Mouse (Mus musculus): ENCODE measurements at regions not wholly inside any gene's neighbourhood (a gene's known extent, or its start where the extent isn't known, plus 50 kb on each side); places are given as distances from the start of the nearest gene placed in this dataset.

- H3K4me1 ChIP-seq (ENCODE audit: control insufficient read depth in 2 of 2, insufficient read depth in 2 of 2, low read length in 2 of 2, poor library complexity in 1 of 2) = no peaks in the 10 kb centered on the region
- no peak overlapping the region for H3K27ac ChIP-seq (ENCODE audit: insufficient read depth, low read depth, low read length, poor library complexity, severe bottlenecking)
- no peaks in the 10 kb centered on the region for H3K36me3 ChIP-seq (ENCODE audit: control insufficient read depth, insufficient read depth, low read length, poor library complexity, severe bottlenecking)
- no peak overlapping the region for H3K4me3 ChIP-seq (ENCODE audit: insufficient read depth in 1 of 2, low read depth in 1 of 2, low read length in 2 of 2, poor library complexity in 1 of 2, severe bottlenecking in 1 of 2)
- no peak overlapping the region for H3K9ac ChIP-seq (ENCODE audit: insufficient read depth, low read depth, low read length, poor library complexity, severe bottlenecking)
- DNase-seq (ENCODE audit: low read depth, low spot score) = no peak
- in situ Hi-C loops (cut with MboI; ENCODE audit: low sequenced_read_pairs in 2 of 2, unreplicated experiment in 2 of 2) = no loop called here
- no peaks in the 10 kb centered on the region for H3K9me3 ChIP-seq (ENCODE audit: control insufficient read depth, insufficient read depth, low read depth, low read length)
- no peak for TF ChIP-seq MAFK (IDR thresholded peaks at IDR 0.05; ENCODE audit: insufficient read depth, low read depth, low read length)
- TF ChIP-seq ZNF384 (IDR thresholded peaks at IDR 0.05; ENCODE audit: low read depth, low read length) = no peak
- no peak for TF ChIP-seq CHD2 (IDR thresholded peaks at IDR 0.05; ENCODE audit: low read depth, low read length)
- TF ChIP-seq HCFC1 (IDR thresholded peaks at IDR 0.05; ENCODE audit: borderline replicate concordance, insufficient read depth, low read length) = no peak
- TF ChIP-seq ZC3H11A (IDR thresholded peaks at IDR 0.05; ENCODE audit: borderline replicate concordance, low read depth, low read length) = no peak
These were observed 545.2 kb upstream of the Hs6st1 start for GRCm38 (mm10) chr1:35522951-35523350.

- no peak overlapping the region for H3K9ac ChIP-seq (ENCODE audit: insufficient read depth, low read depth, low read length, poor library complexity, severe bottlenecking)
- no peaks in the 10 kb centered on the region for H3K4me1 ChIP-seq (ENCODE audit: control insufficient read depth in 2 of 2, insufficient read depth in 2 of 2, low read length in 2 of 2, poor library complexity in 1 of 2)
- no peak overlapping the region for H3K27ac ChIP-seq (ENCODE audit: insufficient read depth, low read depth, low read length, poor library complexity, severe bottlenecking)
- TF ChIP-seq CHD2 (IDR thresholded peaks at IDR 0.05; ENCODE audit: low read depth, low read length) = no peak
- no peak for TF ChIP-seq ZC3H11A (IDR thresholded peaks at IDR 0.05; ENCODE audit: borderline replicate concordance, low read depth, low read length)
- no peak for TF ChIP-seq HCFC1 (IDR thresholded peaks at IDR 0.05; ENCODE audit: borderline replicate concordance, insufficient read depth, low read length)
- no peak for TF ChIP-seq MAFK (IDR thresholded peaks at IDR 0.05; ENCODE audit: insufficient read depth, low read depth, low read length)
- no peak for TF ChIP-seq ZNF384 (IDR thresholded peaks at IDR 0.05; ENCODE audit: low read depth, low read length)
- no peak overlapping the region for H3K4me3 ChIP-seq (ENCODE audit: insufficient read depth in 1 of 2, low read depth in 1 of 2, low read length in 2 of 2, poor library complexity in 1 of 2, severe bottlenecking in 1 of 2)
- H3K36me3 ChIP-seq (ENCODE audit: control insufficient read depth, insufficient read depth, low read length, poor library complexity, severe bottlenecking) = no peaks in the 10 kb centered on the region
- no peak for DNase-seq (ENCODE audit: low read depth, low spot score)
- in situ Hi-C loops (cut with MboI; ENCODE audit: low sequenced_read_pairs in 2 of 2, unreplicated experiment in 2 of 2) = no loop called here
- no peaks in the 10 kb centered on the region for H3K9me3 ChIP-seq (ENCODE audit: control insufficient read depth, insufficient read depth, low read depth, low read length)
These were observed 544.3 kb upstream of the Hs6st1 start for GRCm38 (mm10) chr1:35523790-35524362.

- no peak overlapping the region for H3K4me3 ChIP-seq (ENCODE audit: insufficient read depth in 1 of 2, low read depth in 1 of 2, low read length in 2 of 2, poor library complexity in 1 of 2, severe bottlenecking in 1 of 2)
- in situ Hi-C loops (cut with MboI; ENCODE audit: low sequenced_read_pairs in 2 of 2, unreplicated experiment in 2 of 2) = no loop called here
These were observed 543.4 kb upstream of the Hs6st1 start for GRCm38 (mm10) chr1:35524788-35525187.

GRCm38 (mm10) chr1:35527750-35528476 lies 540.3 kb upstream of the Hs6st1 start:
- H3K36me3 ChIP-seq (ENCODE audit: control insufficient read depth, insufficient read depth, low read length, poor library complexity, severe bottlenecking) = no peaks in the 10 kb centered on the region
- DNase-seq (ENCODE audit: low read depth, low spot score) = no peak
- no peaks in the 10 kb centered on the region for H3K9me3 ChIP-seq (ENCODE audit: control insufficient read depth, insufficient read depth, low read depth, low read length)
- H3K4me3 ChIP-seq (ENCODE audit: insufficient read depth in 1 of 2, low read depth in 1 of 2, low read length in 2 of 2, poor library complexity in 1 of 2, severe bottlenecking in 1 of 2) = no peak overlapping the region
- H3K4me1 ChIP-seq (ENCODE audit: control insufficient read depth in 2 of 2, insufficient read depth in 2 of 2, low read length in 2 of 2, poor library complexity in 1 of 2) = no peaks in the 10 kb centered on the region
- no peak overlapping the region for H3K9ac ChIP-seq (ENCODE audit: insufficient read depth, low read depth, low read length, poor library complexity, severe bottlenecking)
- TF ChIP-seq HCFC1 (IDR thresholded peaks at IDR 0.05; ENCODE audit: borderline replicate concordance, insufficient read depth, low read length) = no peak
- no peak for TF ChIP-seq CHD2 (IDR thresholded peaks at IDR 0.05; ENCODE audit: low read depth, low read length)
- no peak for TF ChIP-seq ZC3H11A (IDR thresholded peaks at IDR 0.05; ENCODE audit: borderline replicate concordance, low read depth, low read length)
- TF ChIP-seq MAFK (IDR thresholded peaks at IDR 0.05; ENCODE audit: insufficient read depth, low read depth, low read length) = no peak
- no peak for TF ChIP-seq ZNF384 (IDR thresholded peaks at IDR 0.05; ENCODE audit: low read depth, low read length)
- in situ Hi-C loops (cut with MboI; ENCODE audit: low sequenced_read_pairs in 2 of 2, unreplicated experiment in 2 of 2) = no loop called here
- no peak overlapping the region for H3K27ac ChIP-seq (ENCODE audit: insufficient read depth, low read depth, low read length, poor library complexity, severe bottlenecking)

More at GRCm38 (mm10) chr1:35524788-35525187, 543.4 kb upstream of the Hs6st1 start:
- H3K4me1 ChIP-seq (ENCODE audit: control insufficient read depth in 2 of 2, insufficient read depth in 2 of 2, low read length in 2 of 2, poor library complexity in 1 of 2) = no peaks in the 10 kb centered on the region
- no peak overlapping the region for H3K9ac ChIP-seq (ENCODE audit: insufficient read depth, low read depth, low read length, poor library complexity, severe bottlenecking)
- TF ChIP-seq MAFK (IDR thresholded peaks at IDR 0.05; ENCODE audit: insufficient read depth, low read depth, low read length) (no peak), HCFC1 (IDR thresholded peaks at IDR 0.05; ENCODE audit: borderline replicate concordance, insufficient read depth, low read length) (no peak), CHD2 (IDR thresholded peaks at IDR 0.05; ENCODE audit: low read depth, low read length) (no peak), ZC3H11A (IDR thresholded peaks at IDR 0.05; ENCODE audit: borderline replicate concordance, low read depth, low read length) (no peak), ZNF384 (IDR thresholded peaks at IDR 0.05; ENCODE audit: low read depth, low read length) (no peak)
- no peaks in the 10 kb centered on the region for H3K9me3 ChIP-seq (ENCODE audit: control insufficient read depth, insufficient read depth, low read depth, low read length)
- no peaks in the 10 kb centered on the region for H3K36me3 ChIP-seq (ENCODE audit: control insufficient read depth, insufficient read depth, low read length, poor library complexity, severe bottlenecking)
- no peak for DNase-seq (ENCODE audit: low read depth, low spot score)
- H3K27ac ChIP-seq (ENCODE audit: insufficient read depth, low read depth, low read length, poor library complexity, severe bottlenecking) = no peak overlapping the region
